ENCODE assay signal across 14 mouse cellular contexts in genomic region chr11:114051361-114051760, GRCm38 (mm10). TPM values are rescaled to one million over a fixed set of nuclear protein-coding genes. Genes with fewer than 3 reads are reported as not detected.
A peak's percentile ranks its signal among the peaks of the same experiment; 100 is the strongest.
DNase-seq lines count a peak whose midpoint lies in the region; ATAC-seq lines count a peak whose summit lies in the region.
"Had no signal": no experiment of that assay in that cellular context is flagged by ENCODE, and none has a peak within 500 bp of the region (broad histone marks: within the 10 kb centered on the region; RNA-seq: fewer than 3 reads in every experiment).

No protein-coding gene starts in this region.

- H3K36me3 ChIP-seq in midbrain, embryonic 10.5 days = peaks cover 5% of the 10 kb centered on the region
- no peaks in the 10 kb centered on the region for H3K36me3 ChIP-seq in midbrain, embryonic 15.5 days (replicated peaks)
- no peaks in the 10 kb centered on the region for H3K36me3 ChIP-seq in limb, embryonic 10.5 days

- H3K4me2 ChIP-seq in midbrain, embryonic 15.5 days = no peak overlapping the region
- H3K4me2 ChIP-seq: embryonic facial prominence, embryonic 13.5 days; heart, embryonic 11.5 days had no signal

- H3K27me3 ChIP-seq in midbrain, embryonic 10.5 days (ENCODE audit: low read depth, poor library complexity, severe bottlenecking) = 0 out of 2 replicates have a peak, but pooled peaks cover 8% of the 10 kb centered on the region
- H3K27me3 ChIP-seq in midbrain, embryonic 15.5 days (replicated peaks) = no peaks in the 10 kb centered on the region
- 0 out of 2 replicates have a peak, but pooled peaks cover 4% of the 10 kb centered on the region for H3K27me3 ChIP-seq in limb, embryonic 10.5 days (ENCODE audit: low read depth, poor library complexity, severe bottlenecking)
- H3K27me3 ChIP-seq: embryonic facial prominence, embryonic 13.5 days had no signal

- no peaks in the 10 kb centered on the region; the same call in 1 of the 2 replicates for H3K9me3 ChIP-seq in midbrain, embryonic 10.5 days (replicated peaks)
- no peaks in the 10 kb centered on the region for H3K9me3 ChIP-seq in midbrain, embryonic 15.5 days
- H3K9me3 ChIP-seq in limb, embryonic 10.5 days (replicated peaks) = no peaks in the 10 kb centered on the region
- H3K9me3 ChIP-seq: embryonic facial prominence, embryonic 13.5 days had no signal

- 81% methylated on average over 4 of the region's 4 CpGs for WGBS in midbrain, embryonic 10.5 days
- 66% methylated on average over 4 of the region's 4 CpGs for WGBS in midbrain, embryonic 15.5 days
- 76% methylated on average over 4 of the region's 4 CpGs for WGBS in limb, embryonic 10.5 days

- 0 out of 2 replicates have a peak overlapping the region, but pooled peaks have one; percentile 0 for H3K27ac ChIP-seq in midbrain, embryonic 10.5 days (replicated peaks)
- H3K27ac ChIP-seq in midbrain, embryonic 15.5 days = no peak overlapping the region
- 0 out of 2 replicates have a peak overlapping the region, but pooled peaks have one; percentile 61 for H3K27ac ChIP-seq in limb, embryonic 10.5 days
- H3K27ac ChIP-seq: embryonic facial prominence, embryonic 13.5 days; left cerebral cortex, adult 2 months; macrophage had no signal

- peak; percentile 11 to 42 for DNase-seq in heart, postnatal 14 days
- no peak for DNase-seq in heart, postnatal 25 days (ENCODE audit: low spot score)
- DNase-seq in midbrain, embryonic 10.5 days (ENCODE audit: low spot score) = no peak
- DNase-seq in fat pad, adult 2 months (ENCODE audit: extremely low read depth, low read depth, low spot score) = peak; percentile 5
- no peak for DNase-seq in limb, embryonic 10.5 days (ENCODE audit: low spot score)
- DNase-seq in MN1 (ENCODE audit: low spot score) = no peak
- DNase-seq: cerebellum, postnatal 36 days had no signal

- no peak overlapping the region for H3K4me3 ChIP-seq in midbrain, embryonic 10.5 days
- no peak overlapping the region for H3K4me3 ChIP-seq in midbrain, embryonic 15.5 days
- H3K4me3 ChIP-seq in limb, embryonic 10.5 days = no peak overlapping the region
- H3K4me3 ChIP-seq: embryonic facial prominence, embryonic 13.5 days; left cerebral cortex, adult 2 months had no signal

- no peak overlapping the region for H3K9ac ChIP-seq in midbrain, embryonic 15.5 days
- H3K9ac ChIP-seq: embryonic facial prominence, embryonic 13.5 days had no signal

- intact Hi-C loops in heart, postnatal 14 days (cut with DNase I) = no loop called here
- intact Hi-C loops in heart, postnatal 25 days (cut with DNase I) = no loop called here

- H3K4me1 ChIP-seq in midbrain, embryonic 10.5 days = peaks cover 61% of the 10 kb centered on the region
- peaks cover 19% of the 10 kb centered on the region for H3K4me1 ChIP-seq in midbrain, embryonic 15.5 days
- H3K4me1 ChIP-seq in limb, embryonic 10.5 days = peaks cover 42% of the 10 kb centered on the region

- no peak for ATAC-seq in midbrain, embryonic 15.5 days (replicated peaks)
- ATAC-seq in megakaryocyte-erythroid progenitor cell, adult 5-6 weeks (replicated peaks; ENCODE audit: low FRiP score, low TSS enrichment, poor library complexity, severe bottlenecking) = no peak
- ATAC-seq: intestine, embryonic 16.5 days had no signal

RNA-seq across cellular contexts. Expression of gene Sdk2, which starts 15.5 kb away (rescaled TPM):
- total RNA-seq in heart, postnatal 14 days (2021) = 1 to 10 TPM; 2.0 to 2.2 TPM
- total RNA-seq in heart, postnatal 25 days (2021) = 1 to 10 TPM; 1.2 to 2.0 TPM
- 4.1 and 4.5 TPM in 2 replicates for polyA plus RNA-seq in midbrain, embryonic 10.5 days (2016; fragmentation: Nextera tagmentation; extraction: Ambion mirVana)
- 4.6 and 6.0 TPM in 2 replicates for polyA plus RNA-seq in midbrain, embryonic 15.5 days (2015; fragmentation: Nextera tagmentation; extraction: Ambion mirVana)
- 0.66 and 1.1 TPM in 2 replicates for polyA plus RNA-seq in limb, embryonic 10.5 days (2016; fragmentation: Nextera tagmentation; extraction: Ambion mirVana)
- total RNA-seq in megakaryocyte-erythroid progenitor cell, adult 5-6 weeks (2014; fragmentation: Nextera tagmentation) = not detected in 2 replicates
- total RNA-seq in megakaryocyte-erythroid progenitor cell, adult 5-6 weeks (2017) = not detected in 2 replicates

Comparison
In these comparisons a context has a peak if more than half of its experiments do, and no peak if none do; other contexts are left out.
1. DNase-seq: peak in heart, postnatal 14 days (2 of 2) and fat pad, adult 2 months (single experiment); none in heart, postnatal 25 days (single experiment), midbrain, embryonic 10.5 days (single experiment), limb, embryonic 10.5 days (single experiment) and MN1 (single experiment).